Mouse (Mus musculus): ENCODE measurements at regions not wholly inside any gene's neighbourhood (a gene's known extent, or its start where the extent isn't known, plus 50 kb on each side); places are given as distances from the start of the nearest gene placed in this dataset.

DNA sequence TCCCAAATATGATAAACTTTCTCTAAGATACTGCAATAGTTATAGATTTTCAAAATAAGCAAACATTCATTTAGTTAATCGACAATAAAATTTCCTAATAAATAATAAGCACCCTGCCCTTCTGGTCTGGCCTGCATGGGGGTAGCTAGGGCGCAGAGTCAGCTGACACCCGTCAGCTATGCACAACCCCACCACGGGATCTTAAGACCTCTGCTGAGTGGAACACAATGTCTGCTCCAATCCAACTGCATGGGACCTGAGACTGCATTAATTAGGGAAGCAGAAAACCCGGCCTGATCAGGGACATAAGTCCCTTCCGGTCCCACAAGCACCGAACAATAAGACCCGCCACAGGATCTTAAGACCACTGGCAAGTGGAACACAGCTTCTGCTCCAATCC, 243.8 kb upstream of the Hand2 start:
- TF ChIP-seq POLR2A (IDR thresholded peaks at IDR 0.05; ENCODE audit: low read depth, low read length) = no peak
- no peak for TF ChIP-seq CTCF (conservative IDR thresholded peaks at IDR 0.05; ENCODE audit: insufficient read depth, insufficient read length, low read depth, low read length)

Measured in kidney, adult 2 months (tissue).